Mouse (Mus musculus): ENCODE data around the gene Frmd4b.

Frmd4b gene

GRCm38 (mm10) chr6:97252711-97253221 lies 364.6 kb downstream of the Frmd4b start, which contains the start of gene Lmod3:
Gene Lmod3, minus strand, starts transcription at chr6:97252759.
- DNase-seq (ENCODE audit: low spot score) = no peak

DNA sequence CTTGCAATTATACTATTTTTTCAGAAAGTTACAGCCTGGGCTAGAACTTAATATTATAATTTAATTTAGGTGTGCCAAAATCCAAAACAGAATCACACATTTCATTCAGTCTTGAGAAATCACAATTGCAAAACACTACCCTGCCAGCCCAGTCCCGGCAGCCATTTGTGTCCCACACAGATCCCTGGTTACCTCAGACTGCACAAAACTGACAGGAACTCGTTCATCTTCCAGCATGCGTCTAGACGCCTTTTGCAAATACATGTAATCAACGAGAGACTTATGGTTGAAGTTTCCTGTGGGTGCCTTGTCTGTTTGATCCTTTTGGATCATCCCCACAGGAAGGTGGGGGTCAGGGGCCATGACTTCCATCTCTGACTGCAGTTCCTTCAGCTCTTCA lies 365.3 kb downstream of the Frmd4b start:
- DNase-seq (ENCODE audit: low spot score) = peak; percentile 11

- DNase-seq (ENCODE audit: low spot score) = peak; percentile 76
Measured at GRCm38 (mm10) chr6:97250966-97251365, 366.4 kb downstream of the Frmd4b start.

DNA sequence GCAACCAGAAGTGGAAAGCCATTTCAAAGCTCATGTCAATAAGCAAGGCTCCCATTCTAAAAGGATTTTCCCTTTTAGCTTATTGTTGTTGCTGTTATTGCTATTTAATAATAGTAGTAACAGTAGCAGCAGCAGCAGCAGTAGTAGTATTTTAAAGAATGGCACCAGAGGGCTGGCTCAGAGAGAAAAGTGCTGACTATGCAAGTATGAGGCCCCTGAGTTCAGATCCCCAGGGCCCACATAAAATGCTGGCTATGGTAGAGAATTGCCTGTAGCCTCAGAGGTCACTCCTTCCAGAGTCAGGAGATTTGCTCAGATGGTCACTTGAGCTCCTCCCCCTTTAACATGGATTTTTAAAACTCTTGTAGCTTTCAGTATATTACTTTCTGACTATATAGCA lies 372.1 kb downstream of the Frmd4b start:
- DNase-seq (ENCODE audit: low spot score) = no peak

DNA sequence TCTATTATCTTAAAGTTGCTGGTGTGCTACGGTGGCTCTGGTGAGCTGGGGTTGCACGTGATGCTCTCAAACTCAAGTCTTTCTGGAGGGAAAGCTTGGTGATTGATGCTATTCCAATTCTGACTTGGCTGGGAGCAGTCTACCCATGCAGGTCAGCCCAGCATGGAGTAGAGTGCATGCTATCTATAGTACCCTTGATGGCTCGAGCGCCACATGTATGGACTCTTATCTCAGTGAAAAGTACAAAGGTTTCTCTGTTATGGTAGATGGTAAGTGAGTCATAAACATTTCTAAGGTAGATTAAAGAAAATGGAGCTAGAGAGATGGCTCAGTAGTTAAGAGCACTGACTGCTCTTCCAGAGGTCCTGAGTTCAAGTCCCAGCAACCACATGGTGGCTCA lies 374.8 kb downstream of the Frmd4b start:
- DNase-seq (ENCODE audit: low spot score) = no peak

DNA sequence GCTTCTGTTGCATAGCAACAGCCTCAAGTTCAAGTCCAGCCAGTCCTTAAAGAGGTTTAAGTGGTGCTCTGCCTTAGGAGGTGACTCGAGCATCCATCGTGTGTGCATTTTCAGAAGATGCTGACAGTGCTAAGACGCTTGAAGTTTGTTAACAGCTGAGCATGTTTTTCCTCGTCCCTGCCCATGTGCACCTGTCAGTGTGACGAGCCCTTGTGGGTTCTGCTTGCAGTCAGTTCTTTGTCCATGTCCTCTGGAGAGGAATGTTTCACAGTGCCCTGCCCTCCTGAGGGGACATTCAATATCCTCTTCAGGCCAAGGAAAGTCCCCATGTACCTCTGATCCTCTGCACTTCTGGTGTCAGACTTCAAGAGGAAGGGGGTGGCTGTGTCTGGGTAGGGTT lies 377.2 kb downstream of the Frmd4b start:
- no peak for DNase-seq (ENCODE audit: low spot score)

GRCm38 (mm10) chr6:97239360-97239759 lies 378.0 kb downstream of the Frmd4b start:
- DNase-seq (ENCODE audit: low spot score) = no peak

All from embryo, embryonic 10 days (tissue).